Mouse (Mus musculus): ENCODE measurements around the gene Ubr1. TPM values are rescaled to one million over a fixed set of nuclear protein-coding genes. Genes with fewer than 3 reads are reported as not detected.

Gene Ubr1
- polyA plus RNA-seq, 1 experiment from 2014 or later, result 14.1 TPM

- H3K4me2 ChIP-seq, result peak within 1 kb of the TSS; percentile 92
- H3K4me3 ChIP-seq (replicated peaks), result peak within 1 kb of the TSS; percentile 95
- peak within 1 kb of the TSS; percentile 88 for H3K9ac ChIP-seq
- no peaks in the 10 kb centered on the region for H3K9me3 ChIP-seq (replicated peaks)
- peak; percentile 97 for DNase-seq
- peaks cover 30% of the 10 kb centered on the region for H3K4me1 ChIP-seq (replicated peaks)
- WGBS (ENCODE audit: insufficient replicate concordance), result under 1% methylated on average over 39 of the region's 39 CpGs
- no peaks in the 10 kb centered on the region for H3K36me3 ChIP-seq
- H3K27ac ChIP-seq, result peak within 1 kb of the TSS; percentile 68
- no peaks in the 10 kb centered on the region for H3K27me3 ChIP-seq
- peak; percentile 99 for ATAC-seq (ENCODE audit: low read depth)
Measured at GRCm38 (mm10) chr2:120850424-120851082, 120.0 kb downstream of the Ubr1 start, which contains the start of gene Ttbk2. Gene Ttbk2, minus strand, starts transcription at chr2:120850604.

GRCm38 (mm10) chr2:120849449-120850423, 120.8 kb downstream of the Ubr1 start, which contains the start of gene Cdan1:
Gene Cdan1, minus strand, starts transcription at chr2:120850128.
- Histone ChIP-seq H3K4me1 (replicated peaks) (peaks cover 38% of the 10 kb centered on the region), H3K36me3 (no peaks in the 10 kb centered on the region), H3K9ac (peak within 1 kb of the TSS; percentile 88), H3K4me2 (peak within 1 kb of the TSS; percentile 92), H3K4me3 (replicated peaks) (peak within 1 kb of the TSS; percentile 95), H3K27ac (peak within 1 kb of the TSS; percentile 68), H3K27me3 (no peaks in the 10 kb centered on the region), H3K9me3 (replicated peaks) (no peaks in the 10 kb centered on the region)
- ATAC-seq (ENCODE audit: low read depth), result peak; percentile 66
- WGBS (ENCODE audit: insufficient replicate concordance), result 2% methylated on average over 67 of the region's 71 CpGs
- peak; percentile 64 for DNase-seq

GRCm38 (mm10) chr2:120845280-120845679, 125.2 kb downstream of the Ubr1 start:
- DNase-seq (peak; percentile 9), ATAC-seq (ENCODE audit: low read depth) (no peak)
- Histone ChIP-seq H3K9ac (no peak overlapping the region), H3K4me2 (no peak overlapping the region), H3K9me3 (replicated peaks) (no peaks in the 10 kb centered on the region), H3K36me3 (no peaks in the 10 kb centered on the region), H3K4me3 (replicated peaks) (no peak overlapping the region), H3K27me3 (no peaks in the 10 kb centered on the region), H3K4me1 (replicated peaks) (peaks cover 31% of the 10 kb centered on the region), H3K27ac (no peak overlapping the region; the same call in 1 of the 2 replicates)
- WGBS (ENCODE audit: insufficient replicate concordance), result 81% methylated on average over 1 of the region's 1 CpGs

- no peak overlapping the region for H3K9ac ChIP-seq
- DNase-seq (no peak), ATAC-seq (ENCODE audit: low read depth) (no peak)
Measured at GRCm38 (mm10) chr2:120843990-120844389, 126.5 kb downstream of the Ubr1 start.

GRCm38 (mm10) chr2:120841211-120841610, 129.3 kb downstream of the Ubr1 start:
- WGBS (ENCODE audit: insufficient replicate concordance), result 65% methylated on average over 1 of the region's 1 CpGs
- no peaks in the 10 kb centered on the region for H3K36me3 ChIP-seq
- H3K4me2 ChIP-seq, result no peak overlapping the region
- H3K27ac ChIP-seq, result no peak overlapping the region
- no peak for ATAC-seq (ENCODE audit: low read depth)
- no peak for DNase-seq
- H3K27me3 ChIP-seq, result no peaks in the 10 kb centered on the region
- no peak overlapping the region for H3K4me3 ChIP-seq (replicated peaks)
- H3K9me3 ChIP-seq (replicated peaks), result no peaks in the 10 kb centered on the region
- H3K4me1 ChIP-seq (replicated peaks), result peaks cover 19% of the 10 kb centered on the region
- H3K9ac ChIP-seq, result no peak overlapping the region

More at GRCm38 (mm10) chr2:120843990-120844389, 126.5 kb downstream of the Ubr1 start:
- Histone ChIP-seq H3K4me3 (replicated peaks) (no peak overlapping the region), H3K27ac (no peak overlapping the region), H3K27me3 (no peaks in the 10 kb centered on the region), H3K4me2 (no peak overlapping the region), H3K9me3 (replicated peaks) (no peaks in the 10 kb centered on the region), H3K4me1 (replicated peaks) (peaks cover 23% of the 10 kb centered on the region), H3K36me3 (no peaks in the 10 kb centered on the region)
- 26% methylated on average over 4 of the region's 4 CpGs for WGBS (ENCODE audit: insufficient replicate concordance)

GRCm38 (mm10) chr2:120835167-120835566, 135.3 kb downstream of the Ubr1 start:
- H3K27me3 ChIP-seq, result no peaks in the 10 kb centered on the region
- 77% methylated on average over 4 of the region's 4 CpGs for WGBS (ENCODE audit: insufficient replicate concordance)
- no peaks in the 10 kb centered on the region for H3K9me3 ChIP-seq (replicated peaks)

GRCm38 (mm10) chr2:120826936-120827638, 143.4 kb downstream of the Ubr1 start:
- Histone ChIP-seq H3K4me2 (no peak overlapping the region), H3K9ac (no peak overlapping the region), H3K27ac (no peak overlapping the region), H3K4me1 (replicated peaks) (0 out of 2 replicates have a peak, but pooled peaks cover 4% of the 10 kb centered on the region), H3K9me3 (replicated peaks) (no peaks in the 10 kb centered on the region), H3K4me3 (replicated peaks) (no peak overlapping the region), H3K36me3 (no peaks in the 10 kb centered on the region), H3K27me3 (no peaks in the 10 kb centered on the region)
- ATAC-seq (ENCODE audit: low read depth) (no peak), DNase-seq (no peak)
- 33% methylated on average over 1 of the region's 1 CpGs for WGBS (ENCODE audit: insufficient replicate concordance)

More at GRCm38 (mm10) chr2:120835167-120835566, 135.3 kb downstream of the Ubr1 start:
- no peak overlapping the region for H3K4me3 ChIP-seq (replicated peaks)
- H3K9ac ChIP-seq, result no peak overlapping the region
- no peaks in the 10 kb centered on the region for H3K36me3 ChIP-seq
- no peak overlapping the region for H3K4me2 ChIP-seq
- ATAC-seq (ENCODE audit: low read depth), result no peak
- no peak for DNase-seq
- H3K4me1 ChIP-seq (replicated peaks), result no peaks in the 10 kb centered on the region
- H3K27ac ChIP-seq, result no peak overlapping the region

Small RNA genes within 50 kb of the gene (microRNA-seq; reads per million reads assigned to microRNA genes)
- not detected for gene Gm44325

Other genes with a start within 250 kb of the Ubr1 start
- gene Cdan1, start 120.6 kb downstream of the Ubr1 start, polyA plus RNA-seq (2015; fragmentation: Nextera tagmentation; extraction: Ambion mirVana), result 2.9 and 3.6 TPM in 2 replicates
- gene Ttbk2, start 120.1 kb downstream of the Ubr1 start, polyA plus RNA-seq (2015; fragmentation: Nextera tagmentation; extraction: Ambion mirVana), result 0.80 and 0.89 TPM in 2 replicates
- gene Tmem62, start 6.3 kb upstream of the Ubr1 start, polyA plus RNA-seq (2015; fragmentation: Nextera tagmentation; extraction: Ambion mirVana), result 1.9 and 2.3 TPM in 2 replicates
- 43.5 and 48.3 TPM in 2 replicates for gene Ccndbp1, start 37.7 kb upstream of the Ubr1 start, polyA plus RNA-seq (2015; fragmentation: Nextera tagmentation; extraction: Ambion mirVana)
- gene Epb42, start 66.4 kb upstream of the Ubr1 start, polyA plus RNA-seq (2015; fragmentation: Nextera tagmentation; extraction: Ambion mirVana), result 136 and 159 TPM in 2 replicates
- gene Tgm5, start 115.1 kb upstream of the Ubr1 start, polyA plus RNA-seq (2015; fragmentation: Nextera tagmentation; extraction: Ambion mirVana), result not detected in 2 replicates
- gene Tgm7, start 139.1 kb upstream of the Ubr1 start, polyA plus RNA-seq (2015; fragmentation: Nextera tagmentation; extraction: Ambion mirVana), result not detected in 2 replicates
- gene Adal, start 169.7 kb upstream of the Ubr1 start, polyA plus RNA-seq (2015; fragmentation: Nextera tagmentation; extraction: Ambion mirVana), result 10.4 and 13.3 TPM in 2 replicates
- gene Lcmt2, start 169.9 kb upstream of the Ubr1 start, polyA plus RNA-seq (2015; fragmentation: Nextera tagmentation; extraction: Ambion mirVana), result 10.5 and 12.8 TPM in 2 replicates
- gene Tubgcp4, start 199.9 kb upstream of the Ubr1 start, polyA plus RNA-seq (2015; fragmentation: Nextera tagmentation; extraction: Ambion mirVana), result 23.0 and 27.9 TPM in 2 replicates
- 3.3 and 4.0 TPM in 2 replicates for gene Zscan29, start 200.4 kb upstream of the Ubr1 start, polyA plus RNA-seq (2015; fragmentation: Nextera tagmentation; extraction: Ambion mirVana)

All from liver, embryonic 13.5 days (tissue).